Mouse (Mus musculus) natural killer cell, adult 2 months (primary cell): ENCODE data around the gene Trpc5.

ENCODE experiments used
- DNase-seq, 2 experiments: peaks; one replicate each; pipeline ENCODE4 v3.0.0; 2022; ENCODE audit warnings: low spot score in 2 of 2

Gene Trpc5

GRCm38 (mm10) chrX:144688142-144688206, at the start of gene Trpc5:
Trpc5 (minus strand) TSS chrX:144688180.
- no peak for DNase-seq

- no peak for DNase-seq
These were observed 28.4 kb upstream of the Trpc5 start for GRCm38 (mm10) chrX:144716330-144716729.

- DNase-seq = no peak
These were observed 1.8 kb upstream of the Trpc5 start for GRCm38 (mm10) chrX:144689859-144690181.

- DNase-seq = no peak
These were observed 1.3 kb upstream of the Trpc5 start for GRCm38 (mm10) chrX:144689119-144689858.

GRCm38 (mm10) chrX:144688207-144689118, 483 bp upstream of the Trpc5 start, which contains the start of gene Rtl4:
Rtl4 (plus strand) TSS chrX:144688907.
- DNase-seq = no peak

- no peak for DNase-seq
These were observed 238 bp downstream of the Trpc5 start for GRCm38 (mm10) chrX:144687742-144688141.

GRCm38 (mm10) chrX:144652196-144652595, 35.8 kb downstream of the Trpc5 start:
- no peak for DNase-seq

GRCm38 (mm10) chrX:144645394-144645793, 42.6 kb downstream of the Trpc5 start:
- no peak for DNase-seq

GRCm38 (mm10) chrX:144644756-144645155, 43.2 kb downstream of the Trpc5 start:
- no peak for DNase-seq

- DNase-seq = no peak
These were observed 75.2 kb downstream of the Trpc5 start for GRCm38 (mm10) chrX:144612753-144613152.

GRCm38 (mm10) chrX:144536431-144536830, 151.5 kb downstream of the Trpc5 start:
- no peak for DNase-seq

GRCm38 (mm10) chrX:144526042-144526441, 161.9 kb downstream of the Trpc5 start:
- DNase-seq = peak; percentile 22 to 61

GRCm38 (mm10) chrX:144523239-144523638, 164.7 kb downstream of the Trpc5 start:
- no peak for DNase-seq

- DNase-seq = no peak
These were observed 196.6 kb downstream of the Trpc5 start for GRCm38 (mm10) chrX:144491394-144491793.

GRCm38 (mm10) chrX:144464416-144464815, 223.6 kb downstream of the Trpc5 start:
- no peak for DNase-seq

GRCm38 (mm10) chrX:144456281-144456680, 231.7 kb downstream of the Trpc5 start, which contains the start of gene Trpc5os:
Trpc5os (plus strand) TSS chrX:144456581.
- DNase-seq = no peak

GRCm38 (mm10) chrX:144423848-144424247, 264.1 kb downstream of the Trpc5 start:
- DNase-seq = no peak

- DNase-seq = no peak
These were observed 266.9 kb downstream of the Trpc5 start for GRCm38 (mm10) chrX:144421091-144421490.

GRCm38 (mm10) chrX:144420259-144420658, 267.7 kb downstream of the Trpc5 start:
- DNase-seq = no peak

GRCm38 (mm10) chrX:144408036-144408435, 279.9 kb downstream of the Trpc5 start:
- no peak for DNase-seq

GRCm38 (mm10) chrX:144403526-144403925, 284.5 kb downstream of the Trpc5 start:
- DNase-seq = peak; percentile 3 to 26

- DNase-seq = no peak
These were observed 313.8 kb downstream of the Trpc5 start for GRCm38 (mm10) chrX:144374196-144374595.

GRCm38 (mm10) chrX:144338355-144338754, 349.6 kb downstream of the Trpc5 start:
- DNase-seq = no peak
